Mouse (Mus musculus) heart, embryonic 12.5 days (tissue): Measurements from ENCODE around the gene Uqcrc2. TPM values are rescaled to one million over a fixed set of nuclear protein-coding genes. Genes with fewer than 3 reads are reported as not detected.

ENCODE experiments used
- ATAC-seq: fragments of 200-750 bp; cut with Nextera tagmentation; 2 replicates; pipeline ENCODE4 v1.8.0; 2017; ENCODE audit warnings: moderate TSS enrichment, moderate library complexity; ENCODE audit not compliant: insufficient number of reproducible peaks, low FRiP score
- H3K27ac ChIP-seq: fragments of 300-500 bp; sonication (generic); 2 replicates; pipeline ENCODE4 v1.5.1; 2016; ENCODE audit warnings: mild to moderate bottlenecking, moderate library complexity; ENCODE audit not compliant: poor library complexity, severe bottlenecking
- H3K27me3 ChIP-seq: fragments of 300-500 bp; sonication (generic); replicated peaks from 2 replicates; pipeline ENCODE4 v1.6.1; 2016; ENCODE audit warnings: mild to moderate bottlenecking, moderate library complexity
- H3K36me3 ChIP-seq: fragments of 300-500 bp; sonication (generic); 2 replicates; pipeline ENCODE4 v1.6.1; 2016; ENCODE audit warnings: mild to moderate bottlenecking, moderate library complexity
- H3K4me1 ChIP-seq: fragments of 300-500 bp; sonication (generic); replicated peaks from 2 replicates; pipeline ENCODE4 v1.6.1; 2016; ENCODE audit warnings: mild to moderate bottlenecking
- H3K4me2 ChIP-seq: fragments of 300-500 bp; sonication (generic); 2 replicates; pipeline ENCODE4 v1.6.1; 2016; ENCODE audit warnings: mild to moderate bottlenecking, moderate library complexity
- H3K4me3 ChIP-seq: fragments of 300-500 bp; sonication (generic); 2 replicates; pipeline ENCODE4 v1.5.1; 2016; ENCODE audit warnings: mild to moderate bottlenecking
- H3K9ac ChIP-seq: fragments of 300-500 bp; sonication (generic); 2 replicates; pipeline ENCODE4 v1.6.1; 2016; ENCODE audit warnings: mild to moderate bottlenecking, moderate library complexity
- H3K9me3 ChIP-seq: fragments of 300-500 bp; sonication (generic); replicated peaks from 2 replicates; pipeline ENCODE4 v1.6.1; 2016; ENCODE audit warnings: mild to moderate bottlenecking, moderate library complexity
- WGBS: fragments of 180-500 bp; shearing (Covaris S2); methylation state at CpG from one replicate; pipeline ENCODE4 v1.1.7; 2016; 5-methylcytosine and 5-hydroxymethylcytosine counted together
- polyA plus RNA-seq: library from polyadenylated mRNA; unstranded; fragments of >200 nt; fragmentation: Nextera tagmentation; extraction: Ambion mirVana; gene quantifications from 2 replicates; pipeline ENCODE4 v1.2.1, GENCODE M21; 2016

Uqcrc2 gene
- polyA plus RNA-seq, 1 experiment from 2014 or later = 409 TPM

DNA sequence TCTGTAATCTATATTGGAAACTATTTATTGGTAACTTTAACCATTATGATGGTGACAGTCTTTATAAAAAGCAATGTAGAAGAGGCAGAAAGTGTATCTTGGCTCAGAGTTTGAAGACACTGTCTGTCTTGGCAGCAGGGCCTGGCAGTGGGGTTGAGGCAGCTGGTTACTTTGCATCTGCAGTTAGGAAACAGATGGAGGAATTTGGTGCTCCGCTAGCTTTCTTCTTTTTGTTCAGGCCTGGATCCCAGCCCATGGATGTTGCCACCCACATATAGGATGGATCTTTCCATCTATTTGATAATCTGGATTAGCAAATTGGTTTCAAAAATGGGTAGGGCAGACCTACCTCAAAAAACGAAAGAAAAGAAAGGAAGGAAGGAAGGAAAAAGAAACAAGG lies 12.9 kb downstream of the Uqcrc2 start:
- Histone ChIP-seq H3K4me3 (no peak overlapping the region), H3K9ac (no peak overlapping the region), H3K9me3 (no peaks in the 10 kb centered on the region), H3K4me2 (no peak overlapping the region), H3K36me3 (peaks cover 85% of the 10 kb centered on the region), H3K4me1 (no peaks in the 10 kb centered on the region), H3K27ac (no peak overlapping the region), H3K27me3 (no peaks in the 10 kb centered on the region)
- no peak for ATAC-seq
- 76% methylated on average over 2 of the region's 2 CpGs for WGBS

- H3K27me3 ChIP-seq = no peaks in the 10 kb centered on the region
- 89% methylated on average over 4 of the region's 4 CpGs for WGBS
- 0 out of 2 replicates have a peak, but pooled peaks cover 7% of the 10 kb centered on the region for H3K4me1 ChIP-seq
- H3K36me3 ChIP-seq = peaks cover 35% of the 10 kb centered on the region
- no peaks in the 10 kb centered on the region for H3K9me3 ChIP-seq
- no peak overlapping the region for H3K9ac ChIP-seq
- H3K27ac ChIP-seq = no peak overlapping the region
- no peak for ATAC-seq
- H3K4me3 ChIP-seq = no peak overlapping the region
- H3K4me2 ChIP-seq = no peak overlapping the region
Observed at GRCm38 (mm10) chr7:120662079-120662478, 27.1 kb downstream of the Uqcrc2 start.

DNA sequence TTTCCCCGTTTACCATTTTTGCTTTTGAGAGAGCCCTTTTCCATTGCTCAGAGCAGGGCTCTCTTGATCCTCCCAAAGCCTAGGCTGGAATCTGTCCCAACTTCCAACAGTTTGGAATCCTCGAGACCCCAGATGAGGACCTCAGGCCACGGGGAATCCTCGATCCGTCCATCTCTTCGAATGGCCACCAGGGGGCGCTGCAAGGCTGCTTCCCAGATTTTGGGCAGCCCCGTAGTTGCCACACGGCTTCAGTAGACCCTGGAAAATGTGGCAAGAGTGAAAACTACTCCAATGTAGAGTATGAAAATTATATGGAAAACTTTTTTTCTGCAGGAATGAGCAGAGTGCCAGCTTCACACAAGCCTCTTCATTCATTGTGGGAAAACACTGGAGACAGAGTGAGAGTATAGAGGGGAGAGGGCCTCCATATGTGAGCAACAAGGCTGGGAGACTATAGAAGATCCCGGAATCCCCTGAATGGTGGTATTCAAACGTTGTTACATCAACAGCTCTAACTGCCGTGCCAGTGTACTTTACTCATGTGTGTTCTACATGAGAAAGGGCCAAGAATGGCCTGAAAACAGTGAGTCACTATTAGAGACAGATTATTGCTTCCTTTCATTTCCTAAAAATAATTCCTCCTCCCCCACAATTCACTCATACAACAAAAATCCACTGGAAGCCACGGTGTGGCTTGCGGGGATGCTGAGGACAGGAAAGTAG lies 35.3 kb downstream of the Uqcrc2 start, which contains the start of gene Pdzd9:
Pdzd9 (minus strand) TSS at position 191 of the 723 bp plus-strand sequence.
- Histone ChIP-seq H3K27ac (no peak within 1 kb of the TSS), H3K27me3 (0 out of 2 replicates have a peak, but pooled peaks cover 4% of the 10 kb centered on the region), H3K9me3 (no peaks in the 10 kb centered on the region), H3K36me3 (no peaks in the 10 kb centered on the region), H3K4me3 (no peak within 1 kb of the TSS), H3K9ac (no peak within 1 kb of the TSS), H3K4me2 (peak within 1 kb of the TSS; percentile 30), H3K4me1 (peaks cover 18% of the 10 kb centered on the region)
- 22% methylated on average over 14 of the region's 14 CpGs for WGBS
- peak; percentile 52; the same call in 1 of the 2 replicates for ATAC-seq

DNA sequence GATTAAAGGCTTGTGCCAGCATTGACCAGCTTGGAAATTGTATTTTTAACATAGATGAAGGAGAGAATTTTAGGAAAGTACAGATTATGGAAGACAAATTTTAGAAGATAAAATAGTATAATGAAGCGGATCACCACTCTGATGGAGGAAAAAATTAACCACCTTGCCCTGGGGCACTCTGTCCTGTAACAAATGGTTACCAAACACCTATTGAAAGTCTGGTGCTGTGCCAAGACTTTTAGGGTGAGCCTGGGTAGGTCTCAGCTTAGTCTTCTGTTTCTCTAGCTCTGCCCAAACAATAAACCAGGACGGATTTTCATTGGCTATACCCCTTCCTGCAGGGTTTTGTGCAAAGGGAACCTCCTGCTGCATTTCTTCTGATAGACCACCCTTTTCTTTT lies 36.3 kb downstream of the Uqcrc2 start:
- peaks cover 20% of the 10 kb centered on the region for H3K4me1 ChIP-seq
- H3K4me2 ChIP-seq = no peak overlapping the region
- 0 out of 2 replicates have a peak, but pooled peaks cover 4% of the 10 kb centered on the region for H3K27me3 ChIP-seq
- no peak for ATAC-seq
- no peak overlapping the region for H3K27ac ChIP-seq
- 68% methylated on average over 2 of the region's 2 CpGs for WGBS
- no peaks in the 10 kb centered on the region for H3K36me3 ChIP-seq
- no peaks in the 10 kb centered on the region for H3K9me3 ChIP-seq
- no peak overlapping the region for H3K9ac ChIP-seq
- no peak overlapping the region for H3K4me3 ChIP-seq

DNA sequence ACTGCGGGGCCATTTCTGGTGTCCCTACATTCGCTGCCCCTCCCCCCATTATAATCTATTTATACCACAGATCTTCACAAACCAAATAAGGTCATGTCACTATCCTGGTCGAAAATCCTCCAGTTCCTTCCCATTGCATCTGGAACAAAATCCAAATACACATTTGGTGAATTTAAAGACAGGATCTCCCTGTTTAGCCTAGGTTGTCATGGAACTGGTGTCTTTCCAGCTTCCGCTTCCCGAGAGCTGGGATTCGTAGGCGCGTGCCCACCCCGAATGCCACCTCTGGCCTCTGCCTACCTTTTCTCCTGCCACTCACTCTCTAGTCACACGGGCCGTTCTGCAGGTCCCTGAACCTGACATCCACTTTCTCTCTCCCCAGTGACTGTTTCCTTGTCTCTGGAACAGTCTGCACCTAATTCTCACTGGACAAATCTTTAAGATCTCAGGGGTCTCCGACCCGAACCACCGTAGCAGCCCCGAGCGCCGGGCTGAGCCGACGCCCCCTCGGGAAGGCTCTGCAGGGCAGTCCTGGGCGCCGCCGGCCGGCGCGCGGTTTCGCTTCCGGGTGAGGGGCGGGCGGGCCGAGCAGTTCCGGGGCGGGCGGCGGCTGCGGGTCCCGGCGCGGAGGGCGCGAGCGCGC lies 42.1 kb downstream of the Uqcrc2 start, which contains the start of gene Mosmo:
Mosmo (plus strand) TSS at position 618 of the 643 bp plus-strand sequence.
- H3K27ac ChIP-seq = peak within 1 kb of the TSS; percentile 60
- peak within 1 kb of the TSS; percentile 100 for H3K4me3 ChIP-seq
- peaks cover 55% of the 10 kb centered on the region for H3K4me1 ChIP-seq
- H3K27me3 ChIP-seq = no peaks in the 10 kb centered on the region
- peak; percentile 92 for ATAC-seq
- no peaks in the 10 kb centered on the region for H3K9me3 ChIP-seq
- 2% methylated on average over 44 of the region's 44 CpGs for WGBS
- peak within 1 kb of the TSS; percentile 87 for H3K4me2 ChIP-seq
- peak within 1 kb of the TSS; percentile 98 for H3K9ac ChIP-seq
- no peaks in the 10 kb centered on the region for H3K36me3 ChIP-seq

- H3K4me1 ChIP-seq = peaks cover 60% of the 10 kb centered on the region
Observed at GRCm38 (mm10) chr7:120677764-120678531, 43.0 kb downstream of the Uqcrc2 start.

DNA sequence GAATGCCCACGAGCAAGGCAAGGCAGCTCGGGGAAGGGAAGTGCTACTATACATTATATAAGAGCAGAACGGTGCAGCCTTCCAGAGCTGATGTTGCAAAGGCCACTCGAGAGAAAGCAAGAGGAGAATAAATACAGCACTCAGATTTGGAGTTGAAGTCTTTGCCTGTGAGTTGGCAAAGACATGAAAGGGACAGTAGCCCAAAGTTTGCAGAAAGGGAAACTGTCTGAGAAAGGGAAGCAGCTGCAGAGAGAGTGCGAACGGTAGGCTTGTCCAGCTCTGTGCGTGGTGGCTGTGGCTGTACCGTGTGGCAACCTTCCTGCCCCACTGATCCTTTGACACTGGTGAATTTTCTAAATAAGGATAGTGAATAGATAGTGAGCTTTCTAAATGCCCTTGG lies 44.0 kb downstream of the Uqcrc2 start:
- no peak overlapping the region for H3K27ac ChIP-seq

More at GRCm38 (mm10) chr7:120677764-120678531, 43.0 kb downstream of the Uqcrc2 start:
- ATAC-seq = peak; percentile 60
- Histone ChIP-seq H3K27me3 (no peaks in the 10 kb centered on the region), H3K4me3 (peak overlapping the region; percentile 100), H3K4me2 (peak overlapping the region; percentile 87), H3K9ac (peak overlapping the region; percentile 98), H3K36me3 (no peaks in the 10 kb centered on the region), H3K9me3 (no peaks in the 10 kb centered on the region), H3K27ac (peak overlapping the region; percentile 60)
- WGBS = 2% methylated on average over 42 of the region's 42 CpGs

GRCm38 (mm10) chr7:120682002-120682401 lies 47.0 kb downstream of the Uqcrc2 start:
- peaks cover 65% of the 10 kb centered on the region for H3K4me1 ChIP-seq
- WGBS = 34% methylated on average over 4 of the region's 4 CpGs
- no peaks in the 10 kb centered on the region for H3K36me3 ChIP-seq

More for the DNA sequence above, 44.0 kb downstream of the Uqcrc2 start:
- Histone ChIP-seq H3K27me3 (no peaks in the 10 kb centered on the region), H3K36me3 (no peaks in the 10 kb centered on the region), H3K4me1 (peaks cover 60% of the 10 kb centered on the region), H3K4me3 (peak overlapping the region; percentile 100), H3K4me2 (peak overlapping the region; percentile 87), H3K9ac (peak overlapping the region; percentile 45), H3K9me3 (no peaks in the 10 kb centered on the region)
- ATAC-seq = no peak
- WGBS = 49% methylated on average over 8 of the region's 8 CpGs

DNA sequence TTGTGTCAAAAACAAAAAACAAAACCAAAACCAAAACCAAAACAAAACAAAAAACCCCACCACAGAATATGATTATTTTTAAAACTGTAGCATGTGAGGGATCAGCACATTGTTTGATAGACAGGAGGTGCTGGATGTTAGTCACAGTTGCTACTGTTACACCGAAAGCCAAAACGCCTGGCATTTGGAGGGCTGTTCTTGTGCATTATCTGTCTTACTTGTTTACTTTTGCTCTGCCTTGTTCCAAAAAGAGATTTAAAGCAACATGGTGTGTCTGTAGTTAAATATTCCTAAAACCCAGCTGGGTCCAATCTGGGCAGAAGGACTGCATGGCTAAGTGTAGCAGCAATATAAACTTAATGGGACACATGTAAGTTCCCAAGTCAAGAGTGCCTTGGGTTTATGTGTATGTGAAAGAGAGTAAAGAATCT lies 49.8 kb downstream of the Uqcrc2 start:
- H3K27me3 ChIP-seq = no peaks in the 10 kb centered on the region
- peaks cover 66% of the 10 kb centered on the region for H3K4me1 ChIP-seq
- no peak overlapping the region for H3K4me3 ChIP-seq
- H3K36me3 ChIP-seq = no peaks in the 10 kb centered on the region
- ATAC-seq = no peak
- H3K9me3 ChIP-seq = no peaks in the 10 kb centered on the region
- H3K27ac ChIP-seq = no peak overlapping the region
- WGBS = 57% methylated on average over 2 of the region's 2 CpGs
- H3K4me2 ChIP-seq = no peak overlapping the region
- H3K9ac ChIP-seq = no peak overlapping the region

More at GRCm38 (mm10) chr7:120682002-120682401, 47.0 kb downstream of the Uqcrc2 start:
- Histone ChIP-seq H3K4me3 (no peak overlapping the region), H3K27me3 (no peaks in the 10 kb centered on the region), H3K9ac (no peak overlapping the region), H3K4me2 (no peak overlapping the region), H3K9me3 (no peaks in the 10 kb centered on the region), H3K27ac (no peak overlapping the region)
- ATAC-seq = no peak

GRCm38 (mm10) chr7:120685227-120685626 lies 50.3 kb downstream of the Uqcrc2 start:
- Histone ChIP-seq H3K27ac (no peak overlapping the region), H3K4me3 (no peak overlapping the region)
- WGBS = 87% methylated on average over 6 of the region's 6 CpGs

More at GRCm38 (mm10) chr7:120685227-120685626, 50.3 kb downstream of the Uqcrc2 start:
- H3K27me3 ChIP-seq = no peaks in the 10 kb centered on the region
- H3K9ac ChIP-seq = no peak overlapping the region
- no peaks in the 10 kb centered on the region for H3K9me3 ChIP-seq
- no peaks in the 10 kb centered on the region for H3K36me3 ChIP-seq
- H3K4me2 ChIP-seq = no peak overlapping the region
- H3K4me1 ChIP-seq = peaks cover 62% of the 10 kb centered on the region
- ATAC-seq = 0 out of 2 replicates have a peak, but pooled peaks have one; percentile 15
